Mouse (Mus musculus) skeletal muscle tissue, postnatal 0 days (tissue): ENCODE measurements around the gene Elof1. TPM values are rescaled to one million over a fixed set of nuclear protein-coding genes. Genes with fewer than 3 reads are reported as not detected.

Experiments used
- microRNA-seq, 2 experiments: library from miRNA; unstranded; fragments of <30 nt; microRNA quantifications; one replicate each; pipeline ENCODE4; 2016
- polyA plus RNA-seq: library from polyadenylated mRNA; unstranded; fragments of >200 nt; fragmentation: Nextera tagmentation; extraction: Ambion mirVana; gene quantifications from 2 replicates; pipeline ENCODE4 v1.2.1, GENCODE M21; 2015

Gene Elof1
- 69.6 and 81.4 TPM in 2 replicates for polyA plus RNA-seq

DNA sequence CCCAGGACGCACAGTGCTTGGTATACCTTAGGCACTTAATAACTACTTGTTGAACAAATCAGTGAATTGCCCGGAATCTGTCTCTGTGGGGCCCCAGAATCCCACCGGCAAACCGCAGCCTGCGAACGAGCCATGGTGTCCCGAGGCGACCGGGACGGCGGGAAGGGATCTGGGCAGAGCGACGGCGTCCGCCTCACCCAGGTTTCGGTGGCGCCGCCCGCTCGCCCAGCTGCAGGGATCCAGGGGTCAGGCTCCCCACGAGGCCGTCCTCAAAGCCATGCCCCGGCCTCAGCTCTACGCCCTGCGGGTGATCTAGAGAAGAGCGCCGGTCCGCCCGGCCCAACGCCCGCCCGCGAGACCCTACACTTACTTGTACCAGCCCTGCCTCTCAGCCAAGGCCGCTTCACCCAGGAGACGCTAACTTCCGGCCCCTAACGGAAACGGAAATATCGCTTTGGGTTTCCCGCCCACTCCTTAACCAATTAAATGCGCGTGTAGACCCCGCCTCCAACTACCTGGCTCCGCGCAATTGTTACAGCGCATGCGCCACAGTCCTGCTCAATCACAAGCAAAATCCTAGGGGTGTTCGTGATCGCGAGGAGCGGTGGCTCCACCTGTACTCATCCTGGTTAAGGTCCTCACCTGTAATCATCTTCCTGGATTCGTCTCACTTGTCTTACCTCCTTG is at the start of gene Elof1:
Gene Elof1 (minus strand): TSS at position 433 of the 687 bp plus-strand sequence.

DNA sequence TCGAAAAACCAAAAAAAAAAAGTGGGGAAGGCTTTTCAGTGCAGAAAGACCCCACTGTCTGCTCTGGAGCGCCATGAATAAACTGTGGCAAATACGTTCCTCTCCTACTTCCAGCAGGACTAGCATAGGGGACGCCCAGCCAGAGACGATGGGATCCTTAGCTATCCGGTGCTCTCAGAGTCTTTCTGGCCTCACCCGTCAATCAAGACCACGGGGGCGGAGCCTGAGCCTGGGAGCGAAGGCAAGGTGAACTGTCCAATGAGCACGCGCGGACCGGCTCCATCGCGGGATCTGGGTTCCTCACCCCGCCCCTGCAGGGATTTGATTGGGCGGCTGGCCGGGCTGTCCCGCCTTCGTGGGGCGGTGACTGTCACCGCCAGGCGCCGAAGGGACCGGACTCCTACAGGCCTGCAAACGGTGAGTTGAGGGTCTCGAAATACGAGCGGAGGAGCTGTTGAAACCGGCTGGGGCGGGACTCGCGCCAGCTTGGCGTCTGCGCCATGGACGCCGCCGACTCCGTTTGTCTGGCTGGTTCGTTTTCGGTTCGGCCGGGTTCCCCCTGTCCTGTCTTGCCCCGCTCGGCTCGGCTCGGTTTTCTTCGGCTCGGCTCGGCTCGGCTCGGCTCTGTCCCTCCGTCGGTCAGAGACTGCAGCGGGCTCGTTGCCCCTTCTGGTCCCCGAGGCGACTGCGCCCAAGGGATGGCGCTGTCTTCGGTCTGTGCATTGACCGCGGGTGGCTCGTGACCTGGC is 39.7 kb upstream of the Elof1 start, which contains the start of gene Pigyl:
Gene Pigyl (plus strand): TSS at position 350 of the 749 bp plus-strand sequence.

DNA sequence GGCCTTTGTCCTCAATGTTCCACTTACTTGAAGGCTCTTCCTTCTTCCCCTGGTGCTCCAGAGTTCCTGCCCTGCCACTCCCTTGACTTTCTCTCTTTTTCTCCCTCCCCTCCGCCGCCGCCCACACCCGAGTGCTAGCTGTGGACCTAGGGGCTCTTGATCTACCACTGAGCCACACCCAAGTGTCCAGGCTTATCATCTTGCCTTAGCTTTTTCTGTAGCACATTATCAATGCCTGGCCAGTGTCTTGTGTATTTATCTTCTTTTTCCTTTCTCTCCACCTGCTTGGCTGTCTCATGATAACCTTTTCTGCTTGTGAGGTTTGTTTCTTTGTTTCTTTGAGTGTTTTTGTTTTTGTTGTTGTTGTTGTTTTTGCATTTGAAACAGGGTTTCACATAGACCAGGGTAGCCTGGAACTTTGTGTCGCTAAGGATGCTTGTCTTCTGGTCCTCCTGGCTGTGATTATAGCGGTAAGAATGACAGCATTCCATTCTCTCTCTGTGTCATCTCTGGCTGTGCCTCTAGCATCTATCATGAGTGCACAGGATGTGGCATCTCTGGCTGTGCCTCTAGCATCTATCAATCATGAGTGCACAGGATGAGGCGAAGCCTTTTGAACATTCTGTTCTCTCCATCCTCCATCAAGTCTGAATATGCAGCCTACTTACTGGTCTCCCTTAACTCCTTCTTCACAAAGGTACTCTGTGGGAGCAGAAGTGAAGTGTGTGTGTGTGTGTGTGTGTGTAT is 18.8 kb upstream of the Elof1 start, which contains the start of gene Acp5:
Gene Acp5 (minus strand): TSS at position 68 of the 747 bp plus-strand sequence.

DNA sequence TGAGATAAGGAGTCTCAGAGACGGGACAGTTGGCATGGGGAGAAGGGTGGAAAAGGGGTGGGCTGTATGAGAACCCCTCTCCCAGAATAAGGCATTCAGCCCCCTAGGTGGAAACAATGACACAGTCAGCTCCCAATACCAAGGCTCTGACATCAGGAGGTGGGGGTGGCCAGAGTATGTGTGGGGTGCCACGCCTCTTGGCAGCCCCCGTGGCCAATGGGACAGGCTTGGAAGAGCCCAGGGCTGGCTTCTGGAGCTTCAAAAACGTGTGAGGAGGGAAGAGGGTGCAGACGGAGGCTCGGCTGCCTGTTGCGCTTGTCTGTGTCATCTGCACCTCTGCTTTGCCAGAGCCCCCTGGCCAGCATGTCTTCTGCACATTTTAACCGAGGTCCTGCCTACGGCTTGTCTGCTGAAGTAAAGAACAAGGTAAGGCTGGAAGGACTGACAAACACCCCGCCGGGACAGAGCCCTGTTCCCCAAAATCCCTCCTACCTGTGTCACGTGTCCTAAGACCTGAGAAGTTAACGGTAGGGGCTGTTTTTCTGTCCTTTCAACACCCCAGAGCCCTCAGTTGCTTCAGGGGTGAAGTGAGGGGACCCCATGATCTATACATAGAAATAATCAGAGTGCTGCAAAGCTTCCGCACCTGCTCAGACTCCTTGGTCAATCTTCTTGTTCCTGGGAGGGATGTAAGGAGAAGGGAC is 17.8 kb downstream of the Elof1 start, which contains the start of gene Cnn1:
Gene Cnn1 (plus strand): TSS at position 224 of the 704 bp plus-strand sequence.

DNA sequence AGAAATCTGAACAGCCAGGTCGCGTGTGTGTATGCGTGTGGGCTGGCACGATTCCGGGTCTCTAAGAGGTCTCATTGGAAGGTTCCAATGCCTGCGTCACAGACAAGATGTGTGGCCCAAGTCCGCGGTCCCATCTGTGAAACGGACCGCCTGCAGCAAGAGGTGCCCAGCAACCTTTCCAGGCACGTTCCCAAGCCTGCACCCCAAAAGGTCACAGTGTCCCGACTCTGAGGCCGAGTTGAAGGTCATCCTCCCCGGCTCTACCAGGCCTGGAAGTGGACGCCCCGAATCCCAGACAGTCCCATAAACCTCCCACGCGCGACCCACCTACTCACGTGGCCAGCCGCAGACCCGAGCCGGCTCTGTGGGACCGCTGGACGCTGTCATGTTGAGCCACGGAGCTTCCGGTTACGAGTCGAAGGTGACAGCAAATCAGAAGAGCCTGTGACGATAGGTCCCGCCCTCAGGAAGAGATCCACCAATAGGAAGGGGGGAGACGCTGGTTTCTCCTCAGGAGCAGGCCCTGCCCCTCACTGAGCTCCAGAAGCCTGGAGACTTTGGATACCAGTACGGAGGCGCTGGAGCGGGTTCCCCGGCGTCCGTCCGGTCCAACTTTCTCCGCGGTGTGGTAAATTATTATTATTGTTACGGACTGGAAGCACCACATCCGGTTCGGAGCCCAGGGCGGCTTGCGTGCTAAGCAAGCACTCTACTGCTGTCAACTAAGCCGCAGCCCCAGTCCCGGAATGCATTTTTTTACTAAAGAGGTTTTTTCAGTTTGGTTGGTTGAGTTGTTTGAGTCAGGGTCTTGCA is 31.7 kb downstream of the Elof1 start, which contains the start of gene Ecsit:
Gene Ecsit (minus strand): TSS at position 417 of the 813 bp plus-strand sequence.

DNA sequence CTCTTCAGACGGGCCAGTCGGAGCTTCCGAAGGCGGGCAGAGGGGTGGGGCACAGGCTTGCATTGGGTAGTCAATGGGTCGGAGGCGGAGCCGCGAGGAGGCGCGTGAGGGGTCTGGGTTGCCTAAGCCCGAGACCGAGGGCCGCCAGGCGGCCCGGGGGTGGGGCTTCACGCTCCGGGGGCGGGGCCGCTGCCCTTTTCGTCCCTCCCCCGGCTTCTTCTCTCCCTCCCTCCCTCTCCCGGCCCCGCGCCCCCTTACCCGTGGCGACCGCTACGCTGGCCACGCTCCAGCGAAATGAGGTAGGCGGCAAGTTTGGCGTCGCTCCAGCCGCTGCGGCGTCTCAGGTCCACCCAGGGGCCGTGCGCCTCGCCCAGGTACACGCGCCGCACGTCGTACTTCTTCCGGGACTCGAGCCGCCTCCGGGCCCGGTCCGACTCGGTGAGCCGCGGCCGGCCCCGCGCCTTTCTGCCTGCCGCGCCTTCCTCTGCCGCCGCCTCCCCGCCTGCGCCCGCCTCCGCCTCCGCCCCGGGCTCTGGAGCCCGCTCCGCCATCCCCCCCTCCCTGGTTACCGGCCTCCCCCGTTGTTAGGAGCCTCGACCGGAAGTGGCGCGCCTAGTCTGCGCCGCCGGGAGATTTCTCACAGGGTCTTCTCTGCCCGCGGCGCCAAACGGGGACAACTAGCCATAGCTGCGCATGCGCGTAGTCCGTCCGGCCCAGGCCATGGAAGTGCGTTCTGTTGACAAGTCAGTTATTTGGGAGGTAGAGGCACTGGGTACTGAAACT is 46.0 kb downstream of the Elof1 start, which contains the start of the genes Gm49318 and Zfp653:
Gene Gm49318 (minus strand): TSS at position 469 of the 783 bp plus-strand sequence.
Gene Zfp653 (minus strand): TSS at position 586 of the 783 bp plus-strand sequence.

Small RNA genes within 50 kb of the gene (microRNA-seq; reads per million reads assigned to microRNA genes)
- 0 to 0.21 reads per million in 2 experiments for gene Mir7084

Other genes with a start within 250 kb of the Elof1 start
- gene Rab3d, start 199.0 kb downstream of the Elof1 start, polyA plus RNA-seq, result 6.7 and 17.4 TPM in 2 replicates
- 1.1 and 1.3 TPM in 2 replicates for gene Ccdc159, start 189.7 kb downstream of the Elof1 start, polyA plus RNA-seq
- gene Tmem205, start 189.6 kb downstream of the Elof1 start, polyA plus RNA-seq, result 33.4 and 53.5 TPM in 2 replicates
- gene Plppr2, start 180.1 kb downstream of the Elof1 start, polyA plus RNA-seq, result 1.4 and 2.0 TPM in 2 replicates
- gene Swsap1, start 161.4 kb downstream of the Elof1 start, polyA plus RNA-seq, result 2.1 and 2.6 TPM in 2 replicates
- 8.0 and 9.8 TPM in 2 replicates for gene Epor, start 153.7 kb downstream of the Elof1 start, polyA plus RNA-seq
- 0.27 TPM in 2 replicates for gene Rgl3, start 127.7 kb downstream of the Elof1 start, polyA plus RNA-seq
- gene Ccdc151, start 114.5 kb downstream of the Elof1 start, polyA plus RNA-seq, result 0.09 and 0.12 TPM in 2 replicates
- 28.7 and 37.6 TPM in 2 replicates for gene Prkcsh, start 114.4 kb downstream of the Elof1 start, polyA plus RNA-seq
- gene Elavl3, start 65.1 kb downstream of the Elof1 start, polyA plus RNA-seq, result not detected in 2 replicates
- not detected in 2 replicates for gene Gm49318, start 45.9 kb downstream of the Elof1 start, polyA plus RNA-seq
- 3.8 and 4.5 TPM in 2 replicates for gene Zfp653, start 45.8 kb downstream of the Elof1 start, polyA plus RNA-seq
- 40.4 and 43.4 TPM in 2 replicates for gene Ecsit, start 31.7 kb downstream of the Elof1 start, polyA plus RNA-seq
- gene Cnn1, start 18.0 kb downstream of the Elof1 start, polyA plus RNA-seq, result 8.7 and 11.2 TPM in 2 replicates
- 1.6 and 22.5 TPM in 2 replicates for gene Acp5, start 18.5 kb upstream of the Elof1 start, polyA plus RNA-seq
- 65.1 and 66.3 TPM in 2 replicates for gene Pigyl, start 39.7 kb upstream of the Elof1 start, polyA plus RNA-seq
- 0.22 TPM in 1 of 2 replicates, not detected in the other for gene Zfp872, start 70.9 kb upstream of the Elof1 start, polyA plus RNA-seq
- gene Zfp809, start 108.5 kb upstream of the Elof1 start, polyA plus RNA-seq, result 6.9 and 7.2 TPM in 2 replicates
- 0.19 and 0.24 TPM in 2 replicates for gene Zfp599, start 142.7 kb upstream of the Elof1 start, polyA plus RNA-seq
- gene Zfp810, start 190.5 kb upstream of the Elof1 start, polyA plus RNA-seq, result 3.2 and 3.8 TPM in 2 replicates